Mouse (Mus musculus) kidney, adult 2 months (tissue): ENCODE measurements around the gene Nkx2-3.

Experiments
- CTCF ChIP-seq: fragments of 200-500 bp; conservative IDR thresholded peaks from 2 replicates; pipeline ENCODE4 v1.5.1; 2011; ENCODE audit warnings: low read depth, mild to moderate bottlenecking, control low read depth, low read length, moderate library complexity, mixed read lengths; ENCODE audit not compliant: insufficient read depth, insufficient read length
- POLR2A ChIP-seq: fragments of 200-500 bp; IDR thresholded peaks from one replicate; pipeline ENCODE4 v1.6.1; 2011; ENCODE audit warnings: low read depth, low read length, control low read depth

DNA sequence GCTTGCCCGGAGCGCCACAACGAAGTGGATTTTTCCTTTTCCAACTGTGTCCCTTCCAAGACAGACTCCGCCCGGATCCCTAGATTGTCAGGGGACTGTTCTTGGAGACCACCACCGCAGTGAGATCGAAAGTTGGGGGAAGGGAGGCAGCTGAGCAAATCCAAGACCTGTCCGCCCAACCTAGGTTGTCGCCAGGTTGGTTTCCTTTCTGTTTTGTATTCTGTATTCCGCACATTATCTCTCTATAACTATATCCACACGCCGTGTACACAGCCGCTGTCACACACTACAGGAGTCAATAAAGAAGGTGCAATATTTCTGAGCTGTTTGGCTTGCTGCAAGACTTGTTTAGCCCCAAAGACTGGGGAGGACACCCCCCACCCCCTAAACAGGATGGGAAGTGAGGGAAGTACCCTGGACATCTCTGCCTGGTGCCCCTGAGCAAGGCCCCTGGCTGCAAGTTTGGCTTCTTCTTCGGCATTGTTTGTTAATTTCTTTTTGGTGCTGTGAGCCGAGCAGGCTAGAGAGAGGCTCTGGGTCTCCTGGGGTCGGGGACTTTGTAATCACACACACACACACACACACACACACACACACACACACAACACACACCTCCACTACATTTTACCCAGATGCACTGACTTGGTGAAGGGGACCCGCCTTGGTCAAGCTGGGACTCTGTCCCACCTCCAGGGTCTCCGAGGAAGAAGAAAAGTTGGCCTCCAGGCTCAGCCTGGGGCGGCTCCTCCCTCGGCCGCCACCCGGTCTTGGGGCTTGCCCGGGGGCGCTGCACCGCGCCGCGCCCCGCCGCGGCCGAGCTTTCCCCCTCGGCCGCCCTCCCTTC lies 3.7 kb downstream of the Nkx2-3 start:
- TF ChIP-seq CTCF (no peak), POLR2A (no peak)
